Mouse (Mus musculus): Measurements from ENCODE around the gene Gli1. TPM values are rescaled to one million over a fixed set of nuclear protein-coding genes. Genes with fewer than 3 reads are reported as not detected.

The Gli1 gene
- polyA plus RNA-seq, 1 experiment from 2014 or later = not detected

DNA sequence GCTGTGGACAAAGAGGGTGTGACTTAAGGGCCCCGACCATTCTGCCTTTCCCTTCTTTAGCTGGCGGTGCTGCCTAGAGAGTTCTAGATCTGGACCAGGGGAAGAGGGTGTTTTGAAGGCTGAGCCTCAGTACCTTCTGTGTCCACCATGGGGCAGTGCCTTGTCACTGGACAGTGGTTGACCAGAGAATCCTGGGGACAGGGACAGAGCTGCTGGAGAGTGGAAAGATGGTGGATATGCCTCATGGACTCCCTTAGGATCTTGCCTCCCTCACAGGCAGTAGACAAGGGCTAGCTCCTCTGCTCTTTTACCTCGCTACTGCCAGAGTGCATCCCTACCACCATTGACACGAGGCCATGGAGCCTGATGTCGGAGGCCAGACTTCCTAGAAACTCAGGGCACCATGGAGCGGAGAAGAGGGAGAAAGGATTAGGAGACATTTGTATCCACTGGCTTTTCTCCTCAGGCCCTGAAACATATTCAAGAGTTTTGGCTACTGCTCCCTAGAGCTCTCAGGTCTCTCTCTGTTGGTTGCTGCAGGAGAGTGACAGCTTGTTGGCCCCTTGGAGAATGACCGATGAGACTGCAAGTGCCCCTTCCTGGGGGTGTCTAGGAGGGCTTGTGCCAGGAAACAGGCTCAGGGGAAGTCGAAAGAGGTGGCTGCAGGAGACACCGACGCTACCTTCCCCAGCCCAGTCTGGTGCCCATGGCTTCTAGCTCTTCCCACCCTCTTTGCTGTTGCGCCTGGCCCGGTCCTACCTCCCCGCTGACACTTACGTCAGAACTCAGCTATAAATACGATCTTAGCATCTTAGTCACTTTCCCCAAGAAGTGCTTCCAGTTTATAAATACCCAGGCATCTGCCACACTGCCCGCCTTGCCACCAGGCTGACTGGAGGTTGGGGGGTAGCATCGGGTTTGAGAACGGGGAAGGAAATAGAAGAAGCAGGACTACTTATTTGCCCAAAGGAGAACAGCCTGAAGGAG lies 12.4 kb upstream of the Gli1 start, which contains the start of gene Inhbe:
Gene Inhbe (minus strand): TSS at position 503 of the 987 bp plus-strand sequence.
- 28% methylated on average over 17 of the region's 18 CpGs for WGBS (ENCODE audit: missing documents)
- Histone ChIP-seq H3K79me2 (ENCODE audit: inconsistent target) (no peaks in the 10 kb centered on the region), H3K36me3 (ENCODE audit: inconsistent target) (no peaks in the 10 kb centered on the region), H3K27ac (peak within 1 kb of the TSS; percentile 54), H3K4me3 (ENCODE audit: inconsistent target) (no peak within 1 kb of the TSS)

DNA sequence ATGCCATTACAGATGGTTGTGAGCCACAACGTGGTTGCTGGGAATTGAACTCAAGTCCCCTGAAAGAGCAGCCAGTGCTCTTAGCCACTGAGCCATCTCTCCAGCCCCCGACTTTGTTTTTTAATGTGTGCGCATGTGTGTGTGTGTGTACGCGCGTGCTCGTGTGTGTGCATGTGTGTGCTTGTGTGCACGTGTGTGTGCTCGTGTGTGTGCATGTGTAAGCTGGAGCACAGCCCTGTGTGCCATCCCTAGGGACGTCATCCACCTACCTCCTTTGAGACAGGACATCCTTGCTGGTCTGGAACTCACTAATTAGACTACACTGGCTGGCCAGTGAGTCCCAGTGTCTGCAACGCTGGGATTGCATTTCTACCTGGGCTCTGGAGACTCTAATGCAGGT lies 11.0 kb upstream of the Gli1 start:
- Histone ChIP-seq H3K27ac (no peak overlapping the region), H3K79me2 (ENCODE audit: inconsistent target) (no peaks in the 10 kb centered on the region), H3K4me3 (ENCODE audit: inconsistent target) (no peak overlapping the region), H3K36me3 (ENCODE audit: inconsistent target) (no peaks in the 10 kb centered on the region)
- WGBS (ENCODE audit: missing documents) = 96% methylated on average over 11 of the region's 11 CpGs

DNA sequence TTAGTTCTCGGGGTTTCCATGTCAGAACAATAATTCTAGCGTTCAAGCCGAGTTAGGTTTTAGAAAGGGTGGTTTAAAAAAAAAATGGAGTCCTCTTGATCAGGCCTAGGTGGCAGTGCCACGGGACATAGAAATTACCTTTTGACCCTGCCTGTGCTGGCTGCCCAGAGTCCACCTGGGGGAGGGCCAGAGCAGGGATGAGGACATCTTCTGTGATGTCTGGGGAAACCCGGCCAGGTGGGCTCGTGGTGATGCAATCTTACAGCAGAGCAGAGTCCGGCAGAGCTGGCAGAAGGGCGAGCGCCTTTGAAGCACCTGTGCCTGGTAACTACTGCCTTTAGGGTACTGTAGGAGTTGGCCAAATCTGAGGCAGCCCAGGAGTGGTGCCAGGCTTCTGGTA lies 10.4 kb upstream of the Gli1 start:
- Histone ChIP-seq H3K27ac (no peak overlapping the region), H3K4me3 (ENCODE audit: inconsistent target) (no peak overlapping the region)
- WGBS (ENCODE audit: missing documents) = 89% methylated on average over 9 of the region's 9 CpGs

DNA sequence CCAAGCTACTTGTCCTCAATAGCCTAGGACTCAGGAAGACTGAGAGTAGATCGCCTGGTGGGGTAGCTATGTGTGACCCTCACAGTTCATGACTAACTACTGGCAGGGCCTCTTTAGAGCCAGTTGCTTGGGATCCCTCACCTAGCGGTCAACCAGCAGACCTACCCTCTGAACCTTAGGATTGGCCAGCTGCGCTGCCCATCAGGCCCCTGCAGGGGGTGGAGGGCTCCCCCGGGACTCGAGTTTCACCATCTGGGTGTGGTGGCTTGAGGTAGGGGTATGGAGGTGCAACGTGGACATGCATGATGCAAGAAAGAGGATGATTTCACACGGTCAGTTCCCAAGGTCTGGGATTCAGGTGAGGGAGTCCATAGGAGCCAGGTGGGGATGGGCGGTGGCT lies 9.9 kb upstream of the Gli1 start:
- H3K4me3 ChIP-seq (ENCODE audit: inconsistent target) = no peak overlapping the region
- no peaks in the 10 kb centered on the region for H3K36me3 ChIP-seq (ENCODE audit: inconsistent target)
- 87% methylated on average over 8 of the region's 8 CpGs for whole genome bisulfite sequencing (ENCODE audit: missing documents)
- no peaks in the 10 kb centered on the region for H3K79me2 ChIP-seq (ENCODE audit: inconsistent target)
- no peak overlapping the region for H3K27ac ChIP-seq

More for the DNA sequence above, 10.4 kb upstream of the Gli1 start:
- Histone ChIP-seq H3K36me3 (ENCODE audit: inconsistent target) (no peaks in the 10 kb centered on the region), H3K79me2 (ENCODE audit: inconsistent target) (no peaks in the 10 kb centered on the region)

- WGBS (ENCODE audit: missing documents) = 85% methylated on average over 8 of the region's 8 CpGs
- H3K79me2 ChIP-seq (ENCODE audit: inconsistent target) = no peaks in the 10 kb centered on the region
- H3K4me3 ChIP-seq (ENCODE audit: inconsistent target) = no peak overlapping the region
- H3K27ac ChIP-seq = no peak overlapping the region
- H3K36me3 ChIP-seq (ENCODE audit: inconsistent target) = no peaks in the 10 kb centered on the region
These were observed 9.5 kb upstream of the Gli1 start for GRCm38 (mm10) chr10:127351285-127351595.

- no peak overlapping the region for H3K27ac ChIP-seq
- WGBS (ENCODE audit: missing documents) = 18% methylated on average over 24 of the region's 24 CpGs
- no peaks in the 10 kb centered on the region for H3K36me3 ChIP-seq (ENCODE audit: inconsistent target)
- no peaks in the 10 kb centered on the region for H3K79me2 ChIP-seq (ENCODE audit: inconsistent target)
- no peak overlapping the region for H3K4me3 ChIP-seq (ENCODE audit: inconsistent target)
These were observed 9.0 kb upstream of the Gli1 start for GRCm38 (mm10) chr10:127350594-127351284.

DNA sequence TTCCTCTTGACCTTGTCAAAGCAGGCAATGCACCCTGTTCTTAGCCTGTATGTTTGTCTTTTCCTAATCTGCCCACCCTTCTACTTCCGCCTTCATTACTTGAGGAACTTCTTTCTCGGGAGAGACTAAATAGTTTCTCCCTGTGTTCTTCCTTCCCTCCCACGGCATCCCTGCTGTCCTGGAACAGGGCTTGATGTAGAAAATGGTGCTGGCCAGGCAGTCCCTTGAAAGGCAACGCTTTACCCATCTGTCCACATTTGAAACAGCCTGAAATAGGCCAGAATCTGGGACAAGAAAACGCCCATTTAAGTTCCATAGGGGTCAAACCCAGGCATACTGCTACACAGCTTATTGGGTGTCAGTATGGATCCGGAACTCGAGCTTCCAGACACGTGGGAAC lies 8.0 kb upstream of the Gli1 start:
- no peaks in the 10 kb centered on the region for H3K36me3 ChIP-seq (ENCODE audit: inconsistent target)
- no peaks in the 10 kb centered on the region for H3K79me2 ChIP-seq (ENCODE audit: inconsistent target)
- H3K4me3 ChIP-seq (ENCODE audit: inconsistent target) = no peak overlapping the region
- no peak overlapping the region for H3K27ac ChIP-seq
- WGBS (ENCODE audit: missing documents) = 84% methylated on average over 8 of the region's 8 CpGs

- no peaks in the 10 kb centered on the region for H3K79me2 ChIP-seq (ENCODE audit: inconsistent target)
- H3K36me3 ChIP-seq (ENCODE audit: inconsistent target) = no peaks in the 10 kb centered on the region
- 81% methylated on average over 3 of the region's 4 CpGs for WGBS (ENCODE audit: missing documents)
- H3K4me3 ChIP-seq (ENCODE audit: inconsistent target) = no peak overlapping the region
- no peak overlapping the region for H3K27ac ChIP-seq
These were observed 7.2 kb upstream of the Gli1 start for GRCm38 (mm10) chr10:127348957-127349356.

DNA sequence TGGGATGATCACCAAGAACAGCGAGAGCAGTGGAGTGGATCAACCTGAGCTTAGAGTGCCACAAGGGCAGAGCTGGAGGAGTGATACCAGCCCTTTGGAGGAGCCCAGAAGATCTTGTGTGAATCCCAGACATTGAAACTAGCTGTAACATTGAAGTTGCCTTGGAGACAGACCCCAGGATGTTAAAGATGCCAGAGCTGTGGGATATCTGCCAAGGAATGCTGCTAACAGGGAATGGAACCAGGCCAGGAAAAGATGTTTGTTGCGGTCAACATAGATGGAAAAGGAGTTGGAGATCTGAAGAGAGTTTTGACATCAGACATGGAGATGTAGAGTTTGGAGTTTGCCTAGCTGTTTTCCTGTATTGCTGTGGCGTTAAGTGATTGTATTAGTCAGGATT lies 4.4 kb upstream of the Gli1 start:
- 96% methylated on average over 3 of the region's 3 CpGs for WGBS (ENCODE audit: missing documents)
- no peak overlapping the region for H3K27ac ChIP-seq
- H3K36me3 ChIP-seq (ENCODE audit: inconsistent target) = no peaks in the 10 kb centered on the region
- H3K79me2 ChIP-seq (ENCODE audit: inconsistent target) = no peaks in the 10 kb centered on the region
- no peak overlapping the region for H3K4me3 ChIP-seq (ENCODE audit: inconsistent target)

DNA sequence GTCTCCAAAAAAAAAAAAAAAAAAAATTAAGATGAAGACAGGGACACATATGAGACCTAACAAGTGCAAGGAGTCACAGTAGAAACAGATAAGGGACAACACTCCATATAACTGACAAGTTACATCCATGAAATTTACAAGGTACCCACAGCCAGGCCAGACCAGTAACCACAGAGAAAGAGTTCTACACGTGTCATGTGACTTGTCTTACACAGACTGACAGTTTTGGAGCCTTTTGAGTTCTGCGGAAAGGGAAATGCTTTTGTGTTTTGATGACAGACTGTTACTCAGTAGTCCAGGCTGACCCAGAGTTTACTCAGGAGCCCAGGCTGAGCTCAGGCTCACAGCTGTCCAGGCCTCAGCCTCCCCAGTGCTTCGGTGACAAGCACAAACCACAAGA lies 1.3 kb upstream of the Gli1 start:
- H3K36me3 ChIP-seq (ENCODE audit: inconsistent target) = no peaks in the 10 kb centered on the region
- H3K4me3 ChIP-seq (ENCODE audit: inconsistent target) = no peak overlapping the region
- no peak overlapping the region for H3K27ac ChIP-seq
- H3K79me2 ChIP-seq (ENCODE audit: inconsistent target) = no peaks in the 10 kb centered on the region
- 16% methylated on average over 3 of the region's 3 CpGs for WGBS (ENCODE audit: missing documents)

- H3K27ac ChIP-seq = no peak overlapping the region
- WGBS (ENCODE audit: missing documents) = 4% methylated on average over 10 of the region's 11 CpGs
- no peaks in the 10 kb centered on the region for H3K36me3 ChIP-seq (ENCODE audit: inconsistent target)
- H3K79me2 ChIP-seq (ENCODE audit: inconsistent target) = no peaks in the 10 kb centered on the region
- H3K4me3 ChIP-seq (ENCODE audit: inconsistent target) = no peak overlapping the region
These were observed 449 bp downstream of the Gli1 start for GRCm38 (mm10) chr10:127341360-127341690.

DNA sequence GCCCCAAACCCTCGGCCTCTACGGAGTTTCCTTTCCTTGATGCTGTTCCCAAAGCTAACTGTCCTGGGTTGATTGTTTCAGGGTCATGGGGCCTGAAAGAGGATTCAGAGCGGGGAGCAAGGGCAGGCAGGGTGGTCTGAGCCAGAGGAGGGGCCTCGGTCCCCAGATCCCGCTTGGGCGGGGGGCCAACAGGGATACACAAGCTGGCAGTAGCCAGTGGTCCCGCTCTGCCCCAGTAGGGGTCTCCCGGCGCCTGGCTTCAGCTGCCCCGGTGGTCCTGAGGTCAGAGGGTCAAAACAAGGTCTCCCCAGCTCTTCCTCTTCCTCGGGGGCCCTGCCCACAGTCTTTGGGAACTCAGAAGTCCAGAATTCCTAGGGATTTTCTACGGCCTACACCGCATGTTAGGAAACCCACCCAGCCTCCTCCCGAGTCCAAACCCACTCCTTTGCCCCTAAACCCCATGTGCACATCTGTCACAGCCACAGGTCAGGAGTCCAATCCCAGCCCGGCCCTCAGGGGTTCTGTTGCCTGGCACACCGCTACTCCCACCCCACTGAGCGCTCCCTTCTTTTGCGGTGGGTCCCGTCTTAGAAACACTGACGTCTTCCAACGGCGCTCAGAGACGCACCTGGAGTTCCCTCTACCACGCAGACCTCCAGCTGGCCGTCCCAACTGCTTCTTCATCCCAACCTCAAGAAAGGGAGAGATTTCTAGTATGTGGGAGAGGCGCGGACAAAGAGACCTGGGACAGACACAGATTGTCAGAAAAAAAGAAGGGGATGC lies 1.0 kb downstream of the Gli1 start:
- 6% methylated on average over 24 of the region's 27 CpGs for WGBS (ENCODE audit: missing documents)
- Histone ChIP-seq H3K4me3 (ENCODE audit: inconsistent target) (no peak overlapping the region), H3K79me2 (ENCODE audit: inconsistent target) (no peaks in the 10 kb centered on the region)

DNA sequence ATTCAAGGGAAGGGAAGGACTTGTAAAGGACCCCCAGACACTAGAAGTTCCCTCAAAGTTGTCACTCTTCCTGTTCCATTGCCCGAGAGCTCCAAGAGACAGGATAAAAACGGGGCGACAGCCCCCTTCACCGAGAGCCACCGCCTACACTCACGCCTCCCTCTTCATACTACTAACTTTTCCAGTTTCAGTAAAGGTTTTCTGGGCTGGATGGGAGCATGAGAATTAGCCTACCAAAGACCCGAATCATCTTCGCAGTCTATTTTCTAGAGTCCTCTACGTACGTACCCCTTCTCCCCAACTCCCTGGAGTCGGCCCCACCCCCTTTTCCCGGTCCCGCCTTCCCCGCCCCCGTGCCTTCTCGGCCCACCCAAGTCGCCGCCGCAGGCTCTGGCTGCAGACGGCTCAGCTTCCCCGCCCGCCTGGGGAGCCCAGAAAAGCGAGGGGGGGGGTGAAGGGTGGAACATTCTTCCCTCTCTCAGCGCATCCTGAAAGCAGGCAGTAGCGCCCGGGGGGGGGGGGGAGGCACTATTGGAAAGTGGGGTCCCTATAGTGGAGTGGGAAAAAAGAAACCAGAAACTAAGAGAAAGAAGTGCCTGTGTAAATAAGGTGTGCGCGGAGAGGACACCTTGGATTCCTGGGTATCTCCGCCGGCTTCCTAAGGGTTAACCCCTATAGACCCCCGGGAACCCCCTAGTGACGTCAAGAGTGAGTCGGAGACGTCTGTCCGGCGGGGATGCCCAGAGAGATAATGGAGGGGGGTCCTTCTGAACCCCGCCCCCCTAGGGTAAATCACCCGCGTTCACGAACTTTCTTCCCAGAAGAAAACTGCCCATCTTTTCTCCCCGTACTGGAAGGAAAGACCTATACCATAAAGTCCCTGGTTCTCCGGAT lies 1.8 kb downstream of the Gli1 start:
- H3K36me3 ChIP-seq (ENCODE audit: inconsistent target) = no peaks in the 10 kb centered on the region
- 2% methylated on average over 37 of the region's 42 CpGs for WGBS (ENCODE audit: missing documents)
- no peak overlapping the region for H3K27ac ChIP-seq
- H3K79me2 ChIP-seq (ENCODE audit: inconsistent target) = no peaks in the 10 kb centered on the region
- peak overlapping the region; percentile 24 for H3K4me3 ChIP-seq (ENCODE audit: inconsistent target)

More for the DNA sequence above, 1.0 kb downstream of the Gli1 start:
- Histone ChIP-seq H3K27ac (no peak overlapping the region), H3K36me3 (ENCODE audit: inconsistent target) (no peaks in the 10 kb centered on the region)

All from macrophage (primary cell).